8 mouse cellular contexts compared by ENCODE assay signal in the genomic region with DNA sequence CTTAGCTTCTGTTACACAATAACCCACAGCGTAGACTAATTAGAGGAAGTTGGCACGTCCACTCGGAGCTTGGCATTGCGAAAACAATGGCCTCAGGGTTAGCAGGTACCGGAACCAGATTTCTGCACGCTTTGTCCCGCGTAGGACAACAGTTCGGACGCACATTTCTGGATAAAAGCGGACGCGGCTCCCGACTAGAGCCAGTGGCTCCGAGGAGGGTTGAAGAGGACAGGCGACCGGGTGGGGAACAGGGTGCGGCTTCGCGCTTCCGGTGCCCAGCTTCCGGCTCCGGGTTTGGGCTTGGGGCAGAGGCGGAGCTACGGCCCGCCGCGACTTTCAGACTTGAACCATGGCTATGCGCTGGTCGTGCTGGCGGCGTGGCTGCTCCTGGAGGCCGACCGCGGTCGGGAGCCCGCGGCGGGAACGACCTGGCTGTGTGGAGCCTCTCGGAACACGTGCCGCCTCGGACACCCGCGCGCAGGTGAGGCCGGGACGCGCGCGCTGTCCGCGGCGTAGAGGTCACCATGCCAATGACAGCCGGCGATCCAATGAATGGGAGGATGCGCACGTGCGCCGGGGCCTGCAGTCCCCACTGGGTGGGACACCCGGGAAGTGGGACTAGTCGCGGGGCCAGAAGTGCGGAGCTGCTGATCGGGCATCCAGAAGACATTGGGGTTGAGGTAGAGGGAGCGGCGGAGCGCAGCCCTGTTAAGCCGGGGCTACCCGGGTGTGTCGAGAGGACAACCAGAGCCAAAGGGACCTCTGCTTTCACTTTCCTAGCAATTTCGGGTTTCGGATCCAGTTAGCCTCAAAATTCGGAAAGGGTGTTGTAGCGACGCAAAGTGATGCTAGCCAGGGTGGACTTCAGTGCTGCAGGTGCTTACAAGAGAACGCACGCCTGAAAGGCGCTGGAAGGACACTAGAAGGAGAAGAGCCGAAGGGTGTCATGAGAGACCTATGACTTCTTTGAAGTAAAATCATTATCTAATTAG. TPM values are rescaled to one million over a fixed set of nuclear protein-coding genes. Genes with fewer than 3 reads are reported as not detected.
DNase-seq lines count a peak whose midpoint lies in the region; ATAC-seq and TF ChIP-seq lines count a peak whose summit lies in the region.

Gene Pdss1, plus strand, starts transcription at position 241 of the 992 bp plus-strand sequence.

- H3K36me3 ChIP-seq in megakaryocyte, embryonic 14.5 days (replicated peaks; ENCODE audit: low read length): peaks cover 15% of the 10 kb centered on the region

- peak within 1 kb of the TSS; percentile 32 for H3K27ac ChIP-seq in cortical plate, adult 2 months (ENCODE audit: insufficient read depth, low read length)

- TF ChIP-seq CTCF in cortical plate, adult 2 months (IDR thresholded peaks at IDR 0.05; ENCODE audit: extremely low read depth, insufficient read depth, low read length): no peak

- peak; percentile 76 to 82 for DNase-seq in gastrocnemius, adult 8-10 months (ENCODE audit: low spot score in 2 of 2)
- peak; percentile 60 for DNase-seq in hindlimb bud, embryonic 11.5 days (ENCODE audit: extremely low spot score, low read depth, low spot score)
- peak; percentile 74 to 89 for DNase-seq in left cerebral cortex, adult 8-10 months (ENCODE audit: low spot score in 2 of 2)
- peak; percentile 93 to 94 for DNase-seq in right cerebral cortex, postnatal 10 days (ENCODE audit: low spot score in 2 of 2)
- DNase-seq in urinary bladder, postnatal 25 days (ENCODE audit: low spot score): peak; percentile 83

- H3K4me1 ChIP-seq in cortical plate, adult 2 months (ENCODE audit: control insufficient read depth, insufficient read depth, low read length): no peaks in the 10 kb centered on the region
- H3K4me1 ChIP-seq in megakaryocyte, embryonic 14.5 days: peaks cover 41% of the 10 kb centered on the region

- peak; percentile 88 for TF ChIP-seq POLR2A in cortical plate, adult 2 months (IDR thresholded peaks at IDR 0.05; ENCODE audit: extremely low read depth, insufficient read depth, low read length)

- no peaks in the 10 kb centered on the region for H3K9me3 ChIP-seq in megakaryocyte, embryonic 14.5 days

- no peaks in the 10 kb centered on the region for H3K27me3 ChIP-seq in megakaryocyte, embryonic 14.5 days (replicated peaks)

- peak within 1 kb of the TSS; percentile 62 for H3K4me3 ChIP-seq in cortical plate, adult 2 months (ENCODE audit: insufficient read depth, low read length)
- peak within 1 kb of the TSS; percentile 98 for H3K4me3 ChIP-seq in megakaryocyte, embryonic 14.5 days (replicated peaks)

- ATAC-seq in activated CD4-positive, CD25-positive, alpha-beta regulatory T cell, adult 4 months: peak; percentile 98

RNA-seq across cellular contexts. Expression of gene Pdss1, which starts in this region (rescaled TPM):
- 10 to 100 TPM in 1 of 2 experiments, 1 to 10 TPM in 1; 9.0 to 14.8 TPM for polyA plus RNA-seq in activated CD4-positive, CD25-positive, alpha-beta regulatory T cell, adult 4 months (2017; shearing (Covaris generic))
- polyA plus RNA-seq in cortical plate, adult 2 months (2012; rRNA removed): 20.5 and 20.9 TPM in 2 replicates
- total RNA-seq in gastrocnemius, adult 8-10 months (2022): 10 to 100 TPM in 1 of 4 experiments, 1 to 10 TPM in 3; 8.6 to 12.1 (median 9.3) TPM
- total RNA-seq in left cerebral cortex, adult 8-10 months (2022): 10 to 100 TPM; 14.5 to 19.3 (median 15.3) TPM
- 5.0 and 16.7 TPM in 2 replicates for polyA plus RNA-seq in megakaryocyte, embryonic 14.5 days (2012; ENCODE audit: insufficient read depth, low replicate concordance)

Comparison
In these comparisons a context has a peak if more than half of its experiments do, and no peak if none do; other contexts are left out.
1. Peak in every context shown above with its lines: DNase-seq, ATAC-seq, H3K4me3 ChIP-seq and H3K27ac ChIP-seq.